Mouse (Mus musculus) central nervous system, embryonic 18 days (tissue): ENCODE results near the gene Igfbp5. TPM values are rescaled to one million over a fixed set of nuclear protein-coding genes. Genes with fewer than 3 reads are reported as not detected.

Source experiments
- polyA plus RNA-seq: library from polyadenylated mRNA; depleted of rRNA; stranded (reverse); fragments of >200 nt; gene quantifications from 2 replicates; pipeline ENCODE4 v1.2.3, GENCODE M21; 2012; rRNA removed

Gene Igfbp5
- polyA plus RNA-seq = 46.3 and 59.4 TPM in 2 replicates

GRCm38 (mm10) chr1:72874287-72875211, at the start of gene Igfbp5:
Gene Igfbp5 (minus strand): TSS chr1:72874884.

GRCm38 (mm10) chr1:72823751-72824706, 50.7 kb downstream of the Igfbp5 start, which contains the start of gene Igfbp2:
Gene Igfbp2 (plus strand): TSS chr1:72824503.

Other genes starting within 250 kb of the Igfbp5 start
- gene Ankar, start 174.3 kb downstream of the Igfbp5 start, polyA plus RNA-seq = 0.01 TPM in 1 of 2 replicates, not detected in the other
- gene Rpl37a, start 163.6 kb downstream of the Igfbp5 start, polyA plus RNA-seq = 1,143 and 1,250 TPM in 2 replicates
- 219 and 251 TPM in 2 replicates for gene Igfbp2, start 50.4 kb downstream of the Igfbp5 start, polyA plus RNA-seq
- not detected in 2 replicates for gene Tnp1, start 141.0 kb upstream of the Igfbp5 start, polyA plus RNA-seq